Mouse (Mus musculus) mouse trophoblast stem cell (cell line): Measurements from ENCODE around the gene Slc16a7.

Source experiments
- in situ Hi-C, 2 experiments: fragments of 300-500 bp; cut with MseI, MboI; formaldehyde crosslinking; loops; 2 replicates in 1 of 2; 3 replicates in 1 of 2; pipeline ENCODE4 v1.15.1; 2025

Gene Slc16a7

GRCm38 (mm10) chr10:125388876-125389786 lies at the start of gene Slc16a7:
Gene Slc16a7 (minus strand): TSS chr10:125389465.
- in situ Hi-C loops: no loop called here

- in situ Hi-C loops: no loop called here
Observed at GRCm38 (mm10) chr10:125418795-125419194, 29.5 kb upstream of the Slc16a7 start.

GRCm38 (mm10) chr10:125399796-125400195 lies 10.5 kb upstream of the Slc16a7 start:
- in situ Hi-C loops: no loop called here

- in situ Hi-C loops: no loop called here
Observed at GRCm38 (mm10) chr10:125390011-125390410, 746 bp upstream of the Slc16a7 start.

- in situ Hi-C loops: no loop called here
Observed at GRCm38 (mm10) chr10:125388481-125388875, 787 bp downstream of the Slc16a7 start.

GRCm38 (mm10) chr10:125387782-125388415 lies 1.4 kb downstream of the Slc16a7 start:
- in situ Hi-C loops: no loop called here

- in situ Hi-C loops: no loop called here
Observed at GRCm38 (mm10) chr10:125375526-125375925, 13.7 kb downstream of the Slc16a7 start.

- in situ Hi-C loops: no loop called here
Observed at GRCm38 (mm10) chr10:125372666-125373065, 16.6 kb downstream of the Slc16a7 start.

GRCm38 (mm10) chr10:125371451-125371850 lies 17.8 kb downstream of the Slc16a7 start:
- in situ Hi-C loops: no loop called here

- in situ Hi-C loops: no loop called here
Observed at GRCm38 (mm10) chr10:125370037-125370610, 19.1 kb downstream of the Slc16a7 start.

- in situ Hi-C loops: no loop called here
Observed at GRCm38 (mm10) chr10:125358479-125358878, 30.8 kb downstream of the Slc16a7 start.

- in situ Hi-C loops: no loop called here
Observed at GRCm38 (mm10) chr10:125352805-125353204, 36.5 kb downstream of the Slc16a7 start.

- in situ Hi-C loops: no loop called here
Observed at GRCm38 (mm10) chr10:125348171-125348570, 41.1 kb downstream of the Slc16a7 start.

- in situ Hi-C loops: no loop called here
Observed at GRCm38 (mm10) chr10:125347149-125347548, 42.1 kb downstream of the Slc16a7 start.

GRCm38 (mm10) chr10:125346364-125346763 lies 42.9 kb downstream of the Slc16a7 start:
- in situ Hi-C loops: no loop called here

- in situ Hi-C loops: no loop called here
Observed at GRCm38 (mm10) chr10:125345583-125345982, 43.7 kb downstream of the Slc16a7 start.

GRCm38 (mm10) chr10:125342204-125342603 lies 47.1 kb downstream of the Slc16a7 start:
- in situ Hi-C loops: no loop called here

GRCm38 (mm10) chr10:125333799-125334198 lies 55.5 kb downstream of the Slc16a7 start:
- in situ Hi-C loops: no loop called here

- in situ Hi-C loops: no loop called here
Observed at GRCm38 (mm10) chr10:125331334-125331733, 57.9 kb downstream of the Slc16a7 start.

- in situ Hi-C loops: no loop called here
Observed at GRCm38 (mm10) chr10:125328331-125329063, 60.8 kb downstream of the Slc16a7 start.

- in situ Hi-C loops: no loop called here
Observed at GRCm38 (mm10) chr10:125324871-125325565, 64.2 kb downstream of the Slc16a7 start.
